Mouse (Mus musculus) lung, postnatal 14 days (tissue): ENCODE measurements around the gene Strip1.
"Not testable (repeated sequence)": the region's sequence is repeated elsewhere in the genome, so short reads cannot be mapped to it uniquely, and the experiment has no call there.

Experiments
- DNase-seq: peaks from one replicate; pipeline ENCODE4 v3.0.0; 2021

Gene Strip1

DNA sequence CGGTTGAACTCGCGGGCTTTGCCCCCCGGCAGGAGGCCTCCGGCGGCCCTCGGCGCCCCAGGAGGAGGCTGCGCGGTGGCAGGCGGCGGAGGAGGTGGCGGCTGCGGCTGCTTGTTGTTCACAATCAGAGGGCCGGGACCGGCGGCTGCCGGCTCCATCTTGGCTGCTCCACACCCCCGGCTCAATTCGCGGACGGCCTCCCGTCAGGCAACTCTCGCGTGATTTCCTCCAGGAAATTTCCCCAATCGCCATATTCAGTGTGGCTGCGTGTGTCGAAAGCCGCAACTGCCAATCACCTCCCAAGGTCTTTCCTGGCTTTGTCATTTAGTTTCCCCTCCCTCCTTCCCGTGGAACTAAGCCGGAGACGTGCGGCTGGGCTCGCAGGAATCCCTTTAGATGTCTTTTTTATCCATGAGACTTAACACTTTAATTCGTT, at the start of gene Strip1:
Gene Strip1 (minus strand): TSS at position 172 of the 436 bp plus-strand sequence.
- DNase-seq, result peak; percentile 94

DNA sequence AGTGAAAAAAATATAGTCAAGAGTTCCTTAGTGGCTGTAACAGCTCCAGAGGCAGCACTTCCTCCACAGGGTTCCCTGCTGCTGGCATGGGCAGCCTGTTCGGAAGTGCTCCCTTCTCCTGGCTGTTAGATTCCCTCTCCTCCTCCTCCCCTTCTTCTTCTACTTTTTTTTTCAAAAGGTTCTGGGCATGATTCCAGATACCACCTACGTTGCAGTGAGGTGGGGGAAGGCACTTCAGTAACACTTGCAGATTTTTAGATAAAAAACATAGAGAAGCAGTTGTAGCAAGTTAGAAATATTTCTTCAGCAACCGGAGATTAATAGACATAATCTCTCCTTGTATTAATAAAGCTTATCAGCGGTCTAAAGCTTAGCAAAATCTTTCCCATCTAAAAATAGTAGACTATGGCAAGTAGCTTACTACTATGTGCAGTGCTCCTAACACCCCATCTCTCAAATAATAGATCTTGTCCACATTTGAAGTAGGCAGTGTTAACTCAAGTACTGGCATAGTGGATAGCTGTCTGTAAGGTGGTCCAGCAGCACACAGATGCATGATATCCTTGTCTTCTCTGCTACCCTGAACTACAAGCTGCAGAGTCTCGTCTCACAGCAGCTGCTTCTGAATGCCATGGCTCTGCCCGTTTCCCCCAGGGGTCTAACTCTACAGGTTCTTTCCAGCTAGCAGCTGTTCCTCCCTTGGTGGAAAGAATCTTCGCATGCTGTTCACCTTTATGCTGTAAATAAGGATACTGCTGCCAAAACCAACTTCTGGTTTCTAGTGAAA, 49.5 kb upstream of the Strip1 start:
- peak; percentile 29 for DNase-seq

DNA sequence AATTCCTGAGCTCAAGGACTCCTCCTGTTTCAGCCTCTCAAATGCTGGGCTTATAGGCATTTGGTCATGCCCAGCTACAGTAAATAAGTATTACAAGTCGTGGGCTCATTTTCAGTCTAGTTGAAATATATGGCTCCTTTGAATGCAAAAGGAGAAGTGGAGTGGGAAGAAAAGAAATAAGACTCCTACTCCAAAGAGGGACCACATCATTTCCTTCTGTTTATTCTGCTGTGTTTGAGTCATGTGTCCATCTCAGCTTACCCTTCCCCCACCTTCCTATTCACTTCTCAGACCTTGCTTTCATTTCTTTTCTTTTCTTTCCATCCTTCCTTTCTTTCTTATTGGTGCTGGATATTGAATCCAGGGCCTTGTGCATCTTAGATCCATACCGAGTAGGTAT, 40.0 kb upstream of the Strip1 start:
- no peak for DNase-seq

DNA sequence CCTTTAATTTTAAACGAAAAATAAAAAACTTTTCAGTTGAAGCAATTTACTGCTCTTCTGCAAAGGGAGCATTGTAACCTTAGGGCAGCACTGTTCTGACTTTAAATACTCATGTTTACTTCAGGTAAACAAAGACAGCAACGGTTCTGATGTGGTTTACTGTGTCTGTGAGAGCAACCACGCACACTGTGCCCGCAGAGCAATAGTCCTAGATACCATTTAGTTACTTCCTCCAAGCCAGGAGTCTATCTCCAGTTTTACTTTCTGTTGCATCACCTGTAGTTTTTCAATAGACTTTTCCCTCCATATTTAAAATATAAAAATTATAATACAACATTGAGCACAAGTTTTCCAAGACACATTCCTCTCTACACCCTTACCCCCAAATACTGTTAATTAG, 39.0 kb upstream of the Strip1 start:
- no peak for DNase-seq

DNA sequence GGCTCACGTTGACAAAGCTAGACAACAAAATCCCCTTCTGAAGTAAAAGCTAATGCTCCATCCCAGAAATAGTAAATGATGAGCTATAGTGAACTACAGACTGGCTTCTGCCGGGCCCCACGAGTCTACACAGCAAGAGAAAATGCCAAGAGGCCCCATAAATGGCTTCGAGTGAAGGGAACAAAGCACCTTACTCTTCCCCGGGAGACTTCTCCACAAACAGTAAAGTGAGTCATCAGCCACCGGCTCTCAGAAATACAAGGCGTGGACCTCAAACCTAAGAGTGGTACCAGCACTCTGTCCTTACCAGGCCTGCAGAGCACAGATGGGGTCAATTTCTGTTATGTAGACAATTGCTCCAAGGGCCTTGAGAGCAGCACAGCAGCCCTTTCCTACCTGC, 37.3 kb upstream of the Strip1 start:
- DNase-seq, result no peak

DNA sequence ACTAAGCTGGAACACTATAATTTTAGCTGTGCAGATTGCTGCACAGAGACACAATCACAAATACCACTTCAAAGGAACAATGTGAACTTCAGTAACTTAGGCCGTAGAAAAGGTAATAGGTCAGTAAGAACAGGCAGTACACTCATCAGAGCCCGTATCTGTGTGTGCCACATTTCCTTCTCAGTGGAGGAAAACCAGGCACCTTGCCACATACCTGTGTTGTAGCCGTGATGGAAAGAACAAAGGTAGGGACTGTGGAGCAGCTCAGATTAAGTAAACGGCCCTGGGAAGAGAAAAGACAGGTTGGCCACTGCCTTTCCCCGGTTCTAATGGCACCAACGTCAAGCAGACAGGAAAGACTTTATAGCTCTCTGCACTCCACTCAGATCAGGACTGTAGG, 35.9 kb upstream of the Strip1 start:
- no peak for DNase-seq

GRCm38 (mm10) chr3:107664641-107665040, 33.1 kb upstream of the Strip1 start:
- no peak for DNase-seq

- DNase-seq, result no peak
Observed at GRCm38 (mm10) chr3:107659000-107659399, 27.5 kb upstream of the Strip1 start.

- DNase-seq, result no peak
Observed at GRCm38 (mm10) chr3:107656888-107657287, 25.4 kb upstream of the Strip1 start.

DNA sequence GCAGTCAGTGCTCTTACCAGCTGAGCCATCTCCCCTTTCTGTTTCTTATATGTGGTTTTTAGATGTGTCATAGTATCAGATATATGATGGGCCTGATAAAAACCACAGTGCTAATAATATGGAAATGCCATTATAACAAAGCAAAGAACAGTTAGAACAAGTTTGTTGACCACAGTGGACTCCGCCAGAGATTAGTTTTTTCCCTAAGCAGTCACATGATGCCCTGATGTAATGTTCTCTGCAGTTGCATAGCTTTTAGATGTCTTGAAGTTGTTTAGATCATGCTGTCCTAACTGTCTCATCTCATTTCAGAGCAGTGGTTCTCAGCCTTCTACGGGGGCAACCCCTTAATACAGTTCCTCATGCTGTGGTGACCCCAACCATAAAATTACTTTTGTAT, 24.7 kb upstream of the Strip1 start:
- DNase-seq, result no peak

GRCm38 (mm10) chr3:107655491-107655890, 24.0 kb upstream of the Strip1 start:
- DNase-seq, result no peak

DNA sequence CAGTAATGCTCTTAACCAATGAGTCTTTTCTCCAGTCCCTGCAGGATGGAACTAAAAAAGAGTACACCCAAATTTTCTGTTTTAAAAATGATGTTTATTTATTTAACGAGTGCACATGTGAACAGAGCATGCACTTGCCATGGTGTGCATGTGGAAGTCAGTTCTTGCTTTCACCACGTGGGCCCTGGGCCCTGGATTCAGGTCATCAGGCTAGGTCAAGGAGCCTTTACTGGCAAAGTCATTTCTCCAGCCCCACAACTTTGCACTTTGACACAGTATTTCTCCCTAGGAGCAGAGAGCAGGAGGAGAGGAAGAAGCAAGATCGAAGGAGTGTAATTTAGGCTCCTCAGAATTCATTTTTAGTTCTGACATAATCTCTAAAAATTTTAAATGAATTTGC, 23.4 kb upstream of the Strip1 start:
- no peak for DNase-seq

DNA sequence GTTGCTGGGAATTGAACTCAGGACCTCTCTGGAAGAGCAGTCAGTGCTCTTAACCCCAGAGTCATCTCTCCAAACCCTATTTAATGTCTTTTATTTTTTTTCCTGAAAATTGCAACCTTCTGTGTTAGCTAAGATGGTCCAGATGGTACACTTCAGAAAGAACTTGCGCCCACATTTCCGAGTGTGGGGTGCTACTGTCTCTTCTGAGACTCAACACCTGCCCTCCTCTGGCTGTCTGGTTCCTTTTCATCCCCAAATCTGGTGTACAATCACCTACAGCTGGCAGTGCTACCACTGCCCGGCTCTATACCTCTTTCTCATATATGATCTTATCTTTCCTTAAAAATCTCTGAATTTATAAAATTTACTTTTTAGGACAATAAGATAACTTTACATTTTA, 21.5 kb upstream of the Strip1 start:
- no peak for DNase-seq

GRCm38 (mm10) chr3:107650276-107650675, 18.8 kb upstream of the Strip1 start:
- not testable (repeated sequence) for DNase-seq

DNA sequence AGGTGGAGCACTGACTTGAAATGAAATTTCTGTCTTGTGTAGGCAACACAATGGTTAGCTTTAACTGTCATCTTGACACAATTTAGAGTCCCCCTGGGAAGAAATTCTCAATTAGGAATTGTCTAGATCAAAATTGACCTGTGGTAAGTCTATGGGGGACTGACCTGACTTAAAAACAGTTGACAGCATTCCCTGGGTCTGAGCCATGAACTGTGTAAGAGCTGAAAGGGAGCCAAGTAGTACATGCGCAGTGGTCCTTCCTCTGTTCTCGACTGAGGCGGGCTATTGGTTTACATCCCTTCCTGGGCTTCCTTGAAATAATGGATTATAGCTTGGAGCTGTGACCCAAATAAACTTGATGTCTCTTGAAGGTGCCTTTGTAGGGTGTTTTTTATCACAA, 15.5 kb upstream of the Strip1 start:
- peak; percentile 8 for DNase-seq

DNA sequence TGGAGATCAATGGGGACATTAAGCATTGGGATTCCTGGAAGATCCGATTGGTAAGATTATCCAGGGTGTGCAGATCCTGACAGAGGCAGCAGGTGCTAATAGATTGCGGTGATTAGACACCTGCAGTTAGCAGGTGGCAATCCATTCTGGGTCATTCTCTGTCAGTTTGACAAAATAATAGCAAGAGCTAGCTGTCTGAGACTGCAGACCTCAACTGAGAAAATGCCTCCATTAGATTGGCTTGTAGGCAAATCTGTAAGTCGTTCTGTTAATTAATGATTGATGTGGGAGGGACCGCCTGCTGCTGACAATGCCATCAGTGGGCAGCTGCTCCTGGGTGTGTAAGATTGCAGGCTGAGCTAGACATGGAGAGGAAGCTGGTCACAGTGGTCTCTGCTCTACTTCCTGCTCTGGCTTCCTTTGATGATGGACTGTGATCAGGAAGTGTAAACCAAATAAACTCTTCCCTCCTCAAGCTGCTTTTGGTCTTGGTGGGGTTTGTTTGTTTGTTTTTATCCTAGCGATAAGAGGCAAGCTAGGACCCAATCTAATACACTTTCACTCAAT, 6.2 kb upstream of the Strip1 start:
- peak; percentile 10 for DNase-seq

GRCm38 (mm10) chr3:107636236-107636635, 4.7 kb upstream of the Strip1 start:
- no peak for DNase-seq

DNA sequence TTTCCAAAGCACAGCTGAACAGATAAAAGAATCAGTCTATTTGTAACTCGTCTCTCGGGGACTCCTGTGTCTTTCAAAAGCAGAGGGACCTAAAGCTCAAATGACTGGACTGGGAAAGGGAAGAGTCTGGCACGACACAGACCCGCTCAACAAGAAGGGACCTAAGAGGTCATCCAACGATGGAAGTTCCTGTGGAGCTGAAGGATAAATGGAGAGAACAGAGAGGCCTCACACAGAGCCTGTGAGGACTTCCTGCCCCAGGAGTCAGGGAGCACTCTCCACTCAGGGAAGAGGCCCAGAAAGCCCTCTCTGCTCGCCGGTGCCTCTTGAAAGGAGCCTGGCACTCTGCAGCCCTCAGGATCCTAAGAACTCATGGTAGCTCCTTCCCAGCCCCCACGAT, 4.3 kb upstream of the Strip1 start:
- no peak for DNase-seq

GRCm38 (mm10) chr3:107633906-107634305, 2.4 kb upstream of the Strip1 start:
- no peak for DNase-seq

GRCm38 (mm10) chr3:107632786-107633185, 1.3 kb upstream of the Strip1 start:
- no peak for DNase-seq

DNA sequence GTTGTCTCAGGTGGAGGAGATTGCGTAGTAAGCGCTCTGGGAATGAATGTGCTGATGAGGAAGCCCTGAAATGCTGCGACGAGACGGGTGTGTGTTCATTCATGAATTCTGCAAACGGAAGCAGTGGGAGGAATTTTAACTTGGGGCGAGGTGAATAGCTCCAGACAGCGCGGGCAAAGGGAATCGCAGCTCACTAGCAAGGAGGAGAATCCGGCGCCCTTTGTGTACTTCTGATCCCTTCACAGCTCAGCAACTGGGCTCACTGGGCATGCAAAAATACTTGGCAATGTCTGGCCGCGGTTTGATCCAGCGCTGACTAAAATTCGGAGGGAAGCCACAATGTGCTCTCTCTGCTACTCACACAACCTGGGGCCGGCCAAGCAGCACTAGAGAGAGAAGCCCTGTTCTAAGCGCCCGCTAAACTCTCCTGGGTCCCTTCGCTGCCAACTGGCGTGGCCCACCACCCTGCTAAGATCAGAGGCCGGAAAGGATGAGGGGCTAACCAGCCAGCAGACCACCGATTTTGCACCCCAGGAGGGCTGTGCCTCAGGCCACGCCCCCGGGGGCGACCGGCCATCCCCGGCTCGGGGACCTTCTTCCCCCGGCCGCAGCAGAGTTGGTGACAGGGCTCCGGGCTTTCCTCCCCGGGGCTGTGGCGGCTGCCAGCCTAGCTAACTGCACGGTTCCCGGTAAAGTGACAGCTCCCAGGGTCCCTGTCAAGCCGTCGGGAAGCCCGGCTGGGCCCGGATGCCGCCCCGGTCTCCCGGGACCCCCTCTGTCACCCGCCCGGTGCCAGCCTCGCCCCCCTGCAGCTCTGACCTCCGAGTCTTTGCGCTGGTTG, 592 bp downstream of the Strip1 start, which contains the start of gene Gm10961:
Gene Gm10961 (plus strand): TSS at position 641 of the 841 bp plus-strand sequence.
- DNase-seq, result peak; percentile 40

DNA sequence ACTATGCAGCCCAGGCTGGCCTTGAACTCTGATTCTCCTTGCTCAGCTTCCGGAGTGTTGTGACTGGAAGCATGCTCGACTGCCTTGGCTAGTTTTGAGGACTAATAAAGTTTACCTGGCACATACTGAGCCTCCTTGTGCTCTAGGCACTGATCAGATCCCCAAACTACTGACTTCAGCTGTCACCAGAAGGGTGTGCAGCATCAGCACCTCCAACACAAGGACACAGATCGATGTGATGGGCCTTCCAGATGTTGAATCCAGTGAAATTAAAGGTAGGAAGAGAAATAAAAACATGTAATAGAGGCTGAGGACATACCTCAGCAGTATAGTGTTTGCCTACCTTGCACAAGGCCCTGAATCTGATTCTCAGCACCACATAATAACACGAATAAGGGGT, 2.1 kb downstream of the Strip1 start:
- no peak for DNase-seq

- DNase-seq, result no peak
Observed at GRCm38 (mm10) chr3:107628551-107628950, 2.9 kb downstream of the Strip1 start.

DNA sequence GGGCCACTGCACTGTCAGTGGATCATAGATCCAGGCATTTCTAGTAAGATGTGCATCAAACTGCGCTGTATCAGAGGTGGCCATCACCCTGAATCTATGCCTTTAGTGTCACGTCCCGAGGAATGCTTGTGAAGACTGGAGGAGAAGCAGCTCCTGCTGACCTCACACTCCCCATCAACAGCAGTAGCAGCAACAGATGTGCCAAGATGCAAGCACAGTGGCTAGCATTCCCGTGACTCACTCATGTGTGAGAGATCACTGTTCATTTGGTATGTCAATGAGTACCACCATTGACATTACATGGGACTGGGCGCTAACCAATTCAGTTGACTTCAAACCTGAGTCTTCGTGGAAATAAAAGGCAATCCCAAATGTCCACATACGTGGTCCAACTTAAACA, 3.9 kb downstream of the Strip1 start:
- DNase-seq, result no peak
